ENCODE assay signal across 16 mouse cellular contexts in genomic region chr10:6930398-6930797, GRCm38 (mm10).
"Had no signal": no experiment of that assay in that cellular context is flagged by ENCODE, and none has a peak within 500 bp of the region (broad histone marks: within the 10 kb centered on the region; RNA-seq: fewer than 3 reads in every experiment).

No protein-coding gene starts in this region.

- H3K4me3 ChIP-seq: liver, embryonic 13.5 days; liver, embryonic 15.5 days; lung, embryonic 15.5 days; megakaryocyte, embryonic 14.5 days; midbrain, embryonic 13.5 days; midbrain, embryonic 15.5 days; neural tube, embryonic 12.5 days; stomach, embryonic 15.5 days had no signal

- H3K27ac ChIP-seq: liver, embryonic 13.5 days; liver, embryonic 15.5 days; lung, embryonic 15.5 days; macrophage; midbrain, embryonic 13.5 days; midbrain, embryonic 15.5 days; neural tube, embryonic 12.5 days had no signal

- H3K4me1 ChIP-seq: liver, embryonic 13.5 days; liver, embryonic 15.5 days; lung, embryonic 15.5 days; megakaryocyte, embryonic 14.5 days; midbrain, embryonic 13.5 days; midbrain, embryonic 15.5 days; neural tube, embryonic 12.5 days had no signal

- DNase-seq: liver, embryonic 13.5 days; liver, postnatal 0 days; lung, adult 2 months; lung, postnatal 14 days; lung, postnatal 36 days; thymus, adult 2 months; thymus, postnatal 25 days; thymus, postnatal 4 days had no signal
